Mouse (Mus musculus): ENCODE measurements around the gene Dnase2a.

The Dnase2a gene

DNA sequence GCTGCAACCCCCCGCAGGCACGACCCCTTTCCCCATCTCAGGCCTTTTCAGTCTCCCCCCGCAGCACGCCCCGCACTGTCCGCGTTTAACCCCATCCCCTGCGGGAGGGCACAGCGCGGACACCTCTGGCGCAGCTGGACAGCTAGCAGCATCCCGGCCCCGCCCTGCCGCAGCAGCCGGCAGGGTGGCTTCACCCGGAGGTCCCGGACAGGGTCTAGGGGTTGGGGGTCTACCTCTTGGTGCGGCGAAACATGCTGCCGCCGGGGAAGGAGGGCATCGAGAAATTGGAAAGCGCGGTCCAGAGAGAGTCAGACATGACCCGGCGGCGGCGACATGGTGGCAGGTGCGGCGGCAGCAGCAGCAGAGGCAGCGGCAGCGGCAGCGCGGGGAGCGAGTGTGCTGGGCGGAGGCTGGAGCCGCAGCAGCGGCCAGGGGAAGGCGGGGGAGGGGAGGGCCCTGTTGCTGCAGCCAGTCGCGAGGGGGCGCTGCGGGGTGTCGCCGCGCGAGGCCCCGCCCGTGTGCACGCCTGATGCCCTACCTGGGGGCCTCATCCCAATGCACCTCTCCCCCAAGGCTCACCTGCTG, 28.7 kb downstream of the Dnase2a start, which contains the start of gene Mast1:
Mast1 (minus strand) TSS at position 398 of the 585 bp plus-strand sequence.
- DNase-seq: no peak

DNA sequence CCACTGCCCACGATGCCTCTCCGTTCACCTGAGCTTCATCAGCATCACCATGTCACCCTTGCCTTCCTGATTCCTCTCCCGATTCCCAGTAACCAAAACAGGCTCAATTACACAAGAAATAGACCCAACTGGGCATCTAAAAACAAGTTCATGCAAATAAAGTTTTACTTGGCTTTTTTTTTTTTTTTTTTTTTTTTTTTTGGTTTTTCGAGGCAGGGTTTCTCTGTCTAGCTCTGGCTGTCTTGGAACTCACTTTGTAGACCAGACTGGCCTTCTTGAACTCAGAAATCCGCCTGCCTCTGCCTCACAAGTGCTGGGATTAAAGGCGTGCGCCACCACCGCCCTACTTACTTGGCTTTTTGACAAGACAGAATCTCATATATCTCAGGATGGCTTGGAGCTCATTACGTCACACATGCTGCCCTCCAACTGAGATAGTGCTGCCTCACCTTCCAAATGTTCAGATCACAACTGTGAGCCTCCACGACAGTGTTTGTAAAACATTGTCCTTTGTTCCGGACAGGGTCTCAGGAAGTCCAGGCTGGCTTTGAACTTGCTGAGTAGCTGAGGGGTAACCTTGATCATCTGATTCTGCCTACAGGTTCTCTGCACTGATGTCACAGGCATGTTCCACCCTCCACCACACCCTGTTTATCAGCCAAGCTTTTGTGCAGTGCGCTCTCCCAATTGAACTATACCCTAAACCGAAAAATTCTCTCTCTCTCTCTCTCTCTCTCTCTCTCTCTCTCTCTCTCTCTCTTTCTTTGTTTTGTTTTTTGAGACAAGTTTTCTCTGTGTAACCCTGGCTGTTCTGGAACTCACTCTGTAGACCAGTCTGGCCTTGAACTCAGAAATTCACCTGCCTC, 29.5 kb downstream of the Dnase2a start:
- DNase-seq: no peak

DNA sequence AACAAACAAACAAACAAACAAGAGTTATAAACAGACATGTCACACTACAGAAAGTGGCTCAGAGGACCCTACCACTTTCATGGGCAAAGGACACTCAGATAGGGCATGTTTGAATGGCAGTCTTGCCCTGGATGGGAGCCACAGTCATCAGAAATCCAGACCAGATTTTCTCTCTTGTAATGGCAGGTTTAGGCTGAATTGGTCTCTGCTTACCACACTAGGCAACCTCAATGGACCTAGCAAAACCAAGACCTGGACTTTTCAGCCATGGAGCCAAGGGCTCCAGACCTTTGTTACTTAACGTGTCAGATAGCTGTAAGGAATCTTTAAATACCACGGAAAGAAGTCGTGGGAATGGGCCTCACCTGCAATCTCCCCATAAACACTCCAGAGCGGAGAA, 35.3 kb downstream of the Dnase2a start:
- DNase-seq: no peak

DNA sequence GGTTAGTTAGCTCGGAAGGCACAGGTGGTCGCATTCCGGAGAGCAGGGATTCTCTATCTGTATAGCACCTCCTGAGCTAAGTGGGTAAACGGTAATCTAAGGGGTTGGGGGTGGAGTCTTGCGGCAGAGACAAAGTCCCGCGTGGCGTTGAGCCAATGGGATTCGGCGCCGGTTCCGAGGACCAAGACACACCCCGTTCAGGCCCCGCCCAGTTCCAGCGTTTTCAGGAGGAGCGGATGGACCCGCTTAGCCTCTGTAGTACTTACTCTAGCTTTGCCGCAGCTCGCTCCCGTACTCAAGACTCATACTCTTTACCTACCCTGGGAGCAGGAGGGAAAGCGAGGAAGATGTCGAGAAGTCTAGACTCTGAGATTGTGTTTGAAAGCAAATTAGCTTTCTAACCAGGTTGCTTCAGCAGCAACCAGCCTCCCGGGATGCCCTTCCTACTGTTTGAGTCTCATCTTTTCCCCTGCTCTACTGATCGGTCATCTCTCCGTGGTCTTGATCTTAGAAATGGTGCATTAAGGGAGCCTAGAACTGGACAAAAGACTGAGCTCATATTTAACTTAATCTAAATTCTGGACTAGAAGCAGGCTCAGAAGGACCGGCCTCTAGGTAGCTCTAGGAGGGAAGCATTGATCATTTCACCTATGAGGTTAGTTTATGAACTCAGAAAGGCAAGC, 36.3 kb downstream of the Dnase2a start:
- DNase-seq: no peak

DNA sequence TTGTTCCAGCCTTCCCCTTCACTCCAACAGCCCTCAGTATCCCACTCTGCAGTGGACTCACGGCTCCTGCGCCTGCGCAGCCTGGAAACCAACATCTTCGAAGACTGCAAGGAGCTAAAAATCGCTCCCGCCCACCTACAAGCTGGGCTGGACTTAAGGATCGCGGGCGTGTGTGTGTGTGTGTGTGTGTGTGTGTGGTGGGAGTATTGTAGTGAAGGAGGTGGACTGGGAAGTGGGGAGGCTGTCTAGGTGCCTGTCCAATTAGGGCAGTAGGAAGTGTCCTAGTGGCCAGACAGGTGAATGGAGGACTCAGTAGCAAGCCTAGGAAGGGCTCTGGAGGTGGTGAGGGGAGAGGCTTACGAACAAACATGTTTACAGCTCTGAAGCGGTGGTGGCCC, 36.9 kb downstream of the Dnase2a start:
- DNase-seq: no peak

DNA sequence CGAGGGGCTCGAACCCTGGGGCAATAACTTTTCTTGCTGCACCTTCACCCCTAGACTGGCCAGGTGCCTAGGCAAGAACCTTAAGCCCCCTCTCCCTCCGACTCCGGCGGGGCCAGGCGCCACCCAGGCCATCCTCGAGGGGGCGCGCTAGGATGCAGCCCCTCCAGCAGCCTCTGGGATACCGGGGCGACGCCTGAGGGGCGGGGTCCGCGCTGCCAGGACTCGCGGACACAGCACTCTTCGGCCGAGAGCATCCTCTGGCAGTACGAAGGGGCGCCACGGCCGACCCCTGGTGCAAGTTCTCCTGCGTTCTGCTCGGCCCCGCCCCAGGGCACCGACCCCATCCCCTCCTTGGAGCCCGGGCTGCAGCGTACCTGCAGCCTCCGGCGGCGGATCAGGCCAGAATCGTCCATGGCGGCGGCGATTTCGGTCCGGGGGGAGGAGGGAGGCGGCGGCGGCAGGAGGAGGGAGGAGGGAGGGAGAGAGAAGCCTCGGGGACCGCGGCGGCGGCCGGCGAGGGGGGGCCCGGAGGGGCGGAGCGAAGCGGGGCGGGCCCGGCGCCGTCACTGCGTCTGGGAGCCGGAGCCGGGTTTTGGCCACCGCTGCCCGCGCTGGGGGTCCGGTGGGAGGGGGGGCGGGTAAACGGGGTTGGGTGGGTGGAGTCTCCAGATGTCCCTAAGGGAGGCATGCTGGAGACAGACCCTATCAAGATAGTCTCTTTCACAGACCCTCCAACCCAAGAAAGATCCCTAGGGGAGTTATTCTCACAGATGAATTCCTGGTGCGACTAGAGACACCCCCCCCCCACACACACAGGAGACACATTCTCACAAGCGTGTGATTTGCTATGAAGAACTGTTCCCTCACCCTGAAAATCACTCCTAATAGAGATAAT, 37.5 kb downstream of the Dnase2a start:
- DNase-seq: no peak

DNA sequence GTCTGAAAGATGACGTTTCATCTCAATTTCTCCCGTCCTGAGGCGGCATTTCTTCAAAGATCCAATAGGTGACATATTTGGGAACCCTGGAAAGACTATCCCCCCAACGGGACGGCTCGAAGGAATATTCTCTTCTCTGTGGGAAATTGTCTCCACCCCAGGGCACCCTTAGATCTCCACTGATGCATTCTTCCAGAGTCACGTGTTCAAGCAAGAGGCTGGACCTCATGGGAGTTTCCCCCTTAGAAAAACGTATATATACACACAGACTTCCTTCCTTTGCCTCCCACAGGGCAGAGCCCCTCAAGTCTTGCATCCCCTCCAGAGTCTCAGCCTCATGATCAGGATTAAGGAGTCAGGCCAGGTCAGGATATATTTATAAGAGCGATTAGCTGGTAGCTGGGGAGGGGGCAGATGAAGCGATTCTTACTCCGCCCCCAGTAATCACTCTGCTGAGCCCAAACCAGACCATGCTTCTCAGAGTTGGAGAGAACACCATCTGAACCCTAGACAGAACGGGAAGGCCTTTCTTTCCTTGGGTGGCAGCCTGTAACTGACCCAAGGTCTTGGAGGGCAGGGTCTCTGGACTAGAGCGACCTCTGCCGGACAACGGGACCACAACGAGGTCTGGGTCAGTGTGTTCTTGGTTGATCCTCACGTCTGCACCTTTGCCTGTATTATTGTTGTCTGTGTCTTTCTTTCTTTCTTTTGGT, 38.3 kb downstream of the Dnase2a start, which contains the start of gene Rtbdn:
Rtbdn (plus strand) TSS at position 464 of the 713 bp plus-strand sequence.
- no peak for DNase-seq

DNA sequence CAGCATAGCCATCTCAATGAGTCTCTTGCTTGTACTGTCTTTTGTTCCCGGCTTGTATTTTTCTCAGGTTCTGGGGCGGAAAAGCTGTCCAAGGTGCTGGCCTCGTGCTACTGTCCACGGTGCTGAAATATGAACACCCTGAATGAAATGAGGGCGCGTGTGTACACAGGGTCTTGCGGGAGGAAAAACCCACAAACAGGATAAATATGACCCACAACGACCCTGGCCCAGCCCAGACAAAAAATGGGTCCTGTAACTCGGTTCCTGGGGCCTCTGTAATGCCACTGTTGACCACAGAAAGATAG, 38.8 kb downstream of the Dnase2a start:
- DNase-seq: no peak

DNA sequence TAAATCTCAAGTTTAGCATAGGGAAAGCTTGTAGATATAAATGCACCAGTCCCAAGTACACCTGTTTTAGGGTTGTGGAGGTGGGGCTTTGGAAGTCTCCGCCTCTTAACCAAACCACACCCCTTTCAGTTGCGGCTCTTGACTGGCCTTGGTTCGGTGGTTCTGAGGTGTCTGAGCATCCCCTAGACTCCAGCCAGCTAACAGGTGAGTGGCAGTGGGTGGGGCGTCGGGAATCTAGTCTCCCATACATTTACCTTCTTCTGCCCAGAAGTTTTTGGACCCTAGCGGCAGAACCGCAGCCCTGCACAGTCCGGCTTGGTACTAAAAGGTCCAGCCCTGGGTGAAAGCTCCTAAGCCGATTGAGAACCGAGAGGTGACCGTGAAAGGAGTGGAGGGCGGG, 41.4 kb downstream of the Dnase2a start:
- DNase-seq: no peak

DNA sequence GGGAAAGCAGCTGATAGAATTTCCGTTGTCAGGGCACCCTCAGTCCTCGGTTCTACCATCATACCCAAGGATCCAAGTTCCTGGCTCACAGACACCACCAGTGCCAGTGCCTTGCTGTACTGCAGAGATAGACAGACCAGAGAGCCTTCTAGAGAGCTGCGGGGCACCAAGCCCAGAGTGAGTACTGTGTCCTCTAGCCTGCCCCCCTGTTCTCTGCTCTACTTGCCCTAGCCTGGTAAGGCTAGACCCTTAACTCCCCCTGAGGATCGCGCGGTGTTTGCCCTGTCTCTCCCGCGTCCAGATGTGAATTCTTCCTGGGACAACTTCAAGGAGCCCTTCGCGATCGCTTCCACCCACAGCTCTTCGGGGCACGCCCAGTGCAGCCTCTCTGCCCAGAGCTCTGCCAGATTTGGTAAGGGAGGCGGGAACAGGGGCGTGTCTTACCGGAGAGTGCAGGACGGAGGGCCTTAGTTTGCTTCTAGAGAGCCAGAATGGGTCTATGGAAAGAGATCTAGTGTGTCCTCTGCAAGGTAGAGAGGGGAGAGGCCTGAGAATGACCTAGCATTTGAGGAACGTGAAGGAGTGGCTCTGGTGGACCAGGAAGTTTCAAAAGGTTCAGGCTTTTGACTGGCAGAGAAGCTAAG, 44.4 kb downstream of the Dnase2a start:
- DNase-seq: no peak

DNA sequence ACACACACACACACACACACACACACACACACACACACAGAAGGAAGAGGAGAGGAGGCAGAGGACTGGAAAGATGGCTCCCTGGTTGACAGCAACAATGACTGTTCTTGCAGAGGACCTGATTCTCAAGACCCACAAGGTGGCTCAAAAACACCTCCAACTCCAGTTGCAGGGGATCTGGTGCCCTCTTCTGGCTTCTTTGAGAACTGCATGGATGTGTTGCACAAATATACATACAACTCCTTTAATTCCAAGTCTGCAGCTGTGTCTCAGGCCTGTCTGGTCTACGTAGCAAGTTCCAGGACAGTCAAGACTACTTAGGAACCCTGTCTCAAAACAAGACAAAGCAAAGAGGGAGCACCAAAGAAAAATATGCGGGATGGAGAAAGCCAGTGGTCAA, 48.4 kb downstream of the Dnase2a start:
- peak in 1 of 2 experiments; percentile 38 for DNase-seq

DNA sequence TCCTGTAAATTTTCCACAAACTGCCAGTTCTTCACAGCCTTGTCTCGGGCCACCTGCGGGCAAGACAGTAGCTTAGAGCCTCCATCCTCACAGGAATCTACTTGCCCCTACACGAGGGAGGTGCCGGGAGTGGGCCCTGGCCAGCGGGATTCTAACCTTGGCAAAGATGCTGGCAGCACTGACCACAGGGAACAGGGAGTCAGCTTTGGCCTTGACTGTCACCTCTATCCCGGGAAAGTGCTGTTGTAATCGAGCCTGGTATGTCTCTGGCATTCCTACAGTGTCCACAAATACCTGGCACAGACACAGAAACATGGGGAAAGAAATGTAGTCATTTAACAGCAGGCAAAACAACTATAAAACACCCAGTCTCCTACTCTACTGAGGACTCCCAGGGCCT, 51.5 kb downstream of the Dnase2a start:
- no peak for DNase-seq

DNA sequence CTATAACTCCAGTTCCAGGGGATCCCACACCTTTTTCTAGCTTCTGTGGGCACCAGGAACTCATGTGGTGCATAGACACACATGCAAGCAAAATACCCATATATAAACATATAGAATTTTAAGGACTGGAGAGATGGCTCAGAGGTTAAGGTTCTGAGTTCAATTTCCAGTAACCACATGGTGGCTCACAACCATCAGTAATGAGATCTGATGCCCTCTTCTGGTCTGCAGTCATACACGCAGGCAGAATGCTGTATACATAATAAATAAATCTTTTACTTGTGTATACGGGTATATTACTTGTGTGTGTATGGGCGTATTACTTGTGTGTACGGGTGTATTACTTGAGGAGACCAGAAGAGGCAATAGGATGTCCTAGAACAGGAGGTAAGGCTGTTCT, 55.6 kb downstream of the Dnase2a start:
- no peak for DNase-seq

DNA sequence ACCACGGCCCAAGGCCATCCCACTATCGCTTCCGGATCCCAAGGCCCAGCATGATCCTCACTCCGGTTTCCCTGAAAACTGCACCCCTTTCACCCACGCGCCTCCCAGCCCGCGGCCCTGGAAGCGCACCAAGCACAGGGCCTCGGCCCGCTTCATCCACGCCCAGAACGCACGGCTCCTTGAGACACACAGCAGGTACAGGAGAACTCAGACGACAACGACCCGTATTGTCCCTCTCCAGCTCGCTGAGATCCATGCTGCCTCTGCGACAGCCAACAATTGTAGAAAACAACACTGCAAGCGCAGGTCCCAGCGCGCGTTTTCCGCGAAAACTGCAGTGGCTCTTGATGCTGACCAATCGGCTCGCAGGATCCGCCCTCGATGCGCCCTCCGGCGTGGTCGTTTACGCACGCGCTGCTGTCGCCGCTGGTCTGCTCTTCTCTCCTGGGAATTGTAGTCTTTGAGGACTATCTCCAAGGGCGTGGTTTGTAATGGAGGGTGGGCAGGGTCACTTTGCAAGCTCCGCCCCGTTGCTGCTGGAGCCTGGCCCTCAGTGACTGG, 57.5 kb downstream of the Dnase2a start:
- peak; percentile 81 to 87 for DNase-seq

DNA sequence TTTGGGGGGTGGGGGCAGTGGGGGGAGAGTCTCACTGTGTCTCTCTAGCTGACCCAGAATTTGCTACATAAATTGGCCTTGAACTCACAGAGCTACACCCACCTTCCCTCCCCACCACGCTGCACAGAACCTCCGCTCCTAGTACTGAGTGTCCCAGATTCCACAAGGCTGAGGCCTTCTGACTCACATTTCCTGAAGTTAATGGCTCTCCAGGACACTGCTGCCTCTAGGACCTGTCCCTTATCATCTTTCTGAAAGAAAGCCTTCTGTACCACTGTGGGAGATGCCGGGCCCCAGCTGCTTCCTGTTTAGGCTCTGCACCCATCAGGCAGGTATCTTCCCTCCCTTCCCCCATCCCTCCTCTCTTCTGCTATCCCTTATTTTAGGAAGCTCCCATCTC, 58.2 kb downstream of the Dnase2a start:
- peak in 1 of 2 experiments; percentile 31 for DNase-seq

DNA sequence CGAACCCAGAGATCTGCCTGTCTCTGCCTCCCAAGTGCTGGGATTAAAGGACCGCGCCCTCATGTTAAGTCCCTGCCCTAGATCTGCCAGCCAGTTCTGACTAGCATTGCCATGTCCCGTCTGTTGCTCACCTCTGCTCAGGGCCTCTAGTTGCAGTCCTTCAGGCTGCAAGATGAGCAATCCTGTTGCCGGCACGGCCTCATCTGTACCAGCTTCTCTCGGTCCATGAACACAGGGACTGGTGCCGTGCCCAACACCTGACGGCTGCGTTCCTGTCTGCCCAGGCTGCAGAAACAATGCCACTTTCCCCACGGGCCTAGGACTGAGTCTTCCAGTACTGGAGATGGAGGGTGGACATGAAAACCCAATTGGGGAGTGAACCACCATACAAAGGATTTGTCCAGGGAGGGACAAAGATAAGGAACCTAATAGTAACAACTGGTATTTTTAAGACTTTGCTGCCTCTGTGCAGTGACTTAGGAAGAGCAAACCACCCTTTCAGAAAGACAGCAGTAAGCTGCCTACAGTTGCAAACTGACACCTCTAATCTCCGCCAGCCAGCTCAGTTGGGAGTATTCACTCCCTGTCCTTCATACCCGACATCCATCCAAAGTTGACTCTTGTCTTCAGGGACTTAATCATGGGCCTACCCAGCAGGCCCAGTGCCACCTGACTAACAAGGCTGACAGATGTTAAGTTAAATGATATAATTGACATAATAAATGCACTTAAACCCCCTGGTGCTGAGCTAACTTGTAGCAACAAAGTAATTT, 59.4 kb downstream of the Dnase2a start:
- no peak for DNase-seq

DNA sequence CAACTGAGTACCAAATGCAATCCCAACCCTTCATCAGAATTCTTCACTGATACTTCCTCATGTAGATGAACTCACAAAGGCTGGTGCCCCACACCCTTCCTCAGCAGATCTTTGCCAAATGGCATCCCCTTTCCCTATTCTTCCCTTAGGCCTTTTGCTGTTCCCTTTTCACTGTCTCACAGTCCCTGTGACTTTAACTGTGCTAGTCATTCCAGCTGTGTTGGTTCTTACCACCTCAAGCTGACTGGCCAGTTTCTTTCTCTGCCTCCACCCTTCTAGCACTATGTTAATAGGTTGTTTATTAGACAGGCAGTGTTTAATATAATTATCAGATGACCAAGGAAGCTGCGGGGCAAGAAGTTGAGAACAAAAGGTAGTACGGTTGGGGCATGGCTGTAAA, 60.3 kb downstream of the Dnase2a start:
- no peak for DNase-seq

DNA sequence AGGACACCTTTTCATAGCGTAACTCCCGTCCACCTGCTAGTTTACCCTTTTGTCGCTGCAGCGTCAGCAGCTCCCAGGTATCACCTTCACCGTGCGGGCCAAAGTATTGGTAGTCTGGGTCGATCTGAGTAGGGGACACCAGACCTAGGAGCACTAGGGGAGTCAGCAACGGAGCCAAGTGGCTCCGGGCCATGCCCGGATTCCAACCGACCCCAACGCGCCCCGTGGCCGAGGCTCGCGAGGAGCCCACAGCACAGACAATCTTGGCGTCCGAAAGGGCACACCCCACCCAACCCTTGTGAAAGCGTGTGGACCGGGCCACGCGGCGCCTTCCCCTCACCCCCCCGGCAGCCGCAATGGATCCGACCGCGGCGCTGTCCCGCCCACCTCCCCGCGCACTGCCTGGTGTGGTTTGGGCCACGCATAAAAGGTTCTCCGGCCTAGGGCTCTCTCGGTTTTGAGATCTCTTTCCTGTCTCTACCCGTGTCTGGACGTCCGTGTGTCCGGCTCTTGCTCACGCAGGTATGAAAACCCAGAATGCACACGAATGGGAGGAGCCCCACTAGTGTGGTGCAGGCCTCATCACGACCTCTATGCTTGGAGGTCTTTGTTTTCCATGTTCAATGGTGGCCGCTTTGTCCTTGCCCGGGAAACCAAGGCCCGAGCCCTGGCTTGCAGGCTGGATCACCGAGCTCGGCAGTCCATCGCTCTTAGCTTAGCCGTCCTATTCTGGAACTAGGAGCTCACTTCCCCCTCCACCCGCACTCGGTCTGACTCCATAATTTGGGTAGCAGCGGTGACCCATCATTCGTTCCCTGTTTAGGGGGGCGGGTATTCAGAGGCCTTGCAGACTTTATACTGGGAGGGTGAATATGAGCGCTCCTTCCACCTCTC, 61.1 kb downstream of the Dnase2a start, which contains the start of the genes Gm49661, Prdx2 and Rnaseh2a:
Gm49661 (minus strand) TSS at position 193 of the 894 bp plus-strand sequence.
Prdx2 (plus strand) TSS at position 347 of the 894 bp plus-strand sequence.
Rnaseh2a (minus strand) TSS at position 527 of the 894 bp plus-strand sequence.
- DNase-seq: peak in 1 of 2 experiments; percentile 53
